Mouse (Mus musculus) mature B cell (primary cell): ENCODE results near the gene Pank2.

Experiments used
- in situ Hi-C: fragments of 300-500 bp; cut with MboI; formaldehyde crosslinking; loops from 2 replicates; pipeline ENCODE4 v1.14.3; 2019

The Pank2 gene

GRCm38 (mm10) chr2:131323675-131324074, 61.4 kb downstream of the Pank2 start:
- in situ Hi-C loops: no loop called here

- in situ Hi-C loops: no loop called here
Observed at GRCm38 (mm10) chr2:131326044-131326443, 63.7 kb downstream of the Pank2 start.

- in situ Hi-C loops: no loop called here
Observed at GRCm38 (mm10) chr2:131328981-131329380, 66.7 kb downstream of the Pank2 start.

- in situ Hi-C loops: no loop called here
Observed at GRCm38 (mm10) chr2:131330548-131330947, 68.3 kb downstream of the Pank2 start.

- in situ Hi-C loops: no loop called here
Observed at GRCm38 (mm10) chr2:131337602-131338001, 75.3 kb downstream of the Pank2 start.

GRCm38 (mm10) chr2:131344449-131344848, 82.2 kb downstream of the Pank2 start:
- in situ Hi-C loops: no loop called here

- in situ Hi-C loops: no loop called here
Observed at GRCm38 (mm10) chr2:131345556-131345955, 83.3 kb downstream of the Pank2 start.
